Mouse (Mus musculus) cerebellum, postnatal 10 days (tissue): ENCODE results near the gene Snap47.

ENCODE experiments used
- DNase-seq, 2 experiments: peaks; one replicate each; pipeline ENCODE4 v3.0.0; 2021; ENCODE audit warnings: mixed read lengths in 2 of 2

The Snap47 gene

GRCm38 (mm10) chr11:59366031-59366430 is 85.0 kb downstream of the Snap47 start:
- no peak for DNase-seq

DNA sequence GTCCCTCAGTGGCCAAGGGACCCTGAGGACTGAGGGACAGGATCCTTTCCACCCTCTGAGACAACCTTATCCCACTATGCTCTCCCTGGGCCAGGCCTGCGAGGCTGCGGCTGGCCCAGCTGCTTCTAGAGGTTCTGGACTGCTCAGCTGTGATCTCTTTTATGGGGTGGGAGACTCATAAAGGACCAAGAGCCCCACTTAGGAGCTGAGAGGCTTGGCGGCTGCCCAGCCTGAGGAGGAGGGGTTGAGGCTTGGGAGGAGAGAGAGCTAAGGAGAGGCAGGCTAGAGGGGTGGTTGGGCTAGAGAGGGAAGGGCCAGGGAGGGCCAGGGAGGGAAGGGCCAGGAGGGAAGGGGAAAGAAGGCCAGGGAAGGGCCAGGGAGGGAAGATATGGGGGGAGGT is 86.6 kb downstream of the Snap47 start:
- no peak for DNase-seq

DNA sequence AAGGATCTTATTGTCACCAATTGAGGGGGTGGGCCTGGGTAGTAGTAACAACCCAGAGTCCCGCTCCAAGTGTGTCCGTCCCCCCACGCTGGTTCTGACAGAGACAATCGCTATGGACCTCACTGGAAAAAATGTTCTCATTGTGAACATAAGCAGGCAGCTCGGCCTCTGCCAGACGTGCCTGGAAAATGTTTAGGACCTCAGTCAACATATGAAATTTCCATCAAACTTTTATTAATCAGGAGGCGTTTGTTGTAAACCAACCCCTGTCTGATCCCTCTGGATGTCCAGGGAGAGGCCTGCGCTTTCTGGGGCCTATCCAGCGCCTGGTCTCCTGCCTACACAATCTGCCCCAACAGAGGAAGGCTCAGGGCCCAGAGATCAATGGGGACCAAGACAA is 87.0 kb downstream of the Snap47 start:
- DNase-seq, result no peak

DNA sequence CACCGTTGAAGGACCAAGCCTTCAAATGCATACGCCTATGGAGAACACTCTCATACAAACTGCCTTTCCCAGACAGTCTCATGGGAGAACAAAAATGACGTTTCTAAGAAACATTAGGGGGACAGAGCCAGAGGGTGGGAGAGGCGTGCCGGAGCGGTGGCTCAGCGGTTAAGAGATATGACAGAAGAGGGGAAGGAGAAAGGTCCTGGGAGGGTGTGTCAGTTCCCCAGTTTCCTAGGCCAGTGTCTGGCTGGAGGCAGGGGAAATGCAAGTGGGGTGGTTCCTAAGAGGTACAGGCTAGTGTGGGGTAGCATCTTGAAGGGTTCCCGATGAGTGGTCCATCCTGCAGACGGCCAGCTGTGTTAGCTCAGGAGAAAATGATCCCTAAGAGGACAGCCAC is 89.7 kb downstream of the Snap47 start:
- no peak for DNase-seq
